Mouse (Mus musculus) lung, adult 2 months (tissue): ENCODE measurements around the gene Olfr820.
"Not testable (repeated sequence)": the region's sequence is repeated elsewhere in the genome, so short reads cannot be mapped to it uniquely, and the experiment has no call there.

ENCODE experiments used
- CTCF ChIP-seq: fragments of 200-500 bp; IDR thresholded peaks from 2 replicates; pipeline ENCODE4 v1.5.1; 2011; ENCODE audit warnings: mild to moderate bottlenecking, low read length, control low read depth; ENCODE audit not compliant: insufficient read depth
- POLR2A ChIP-seq: fragments of 200-500 bp; IDR thresholded peaks from 2 replicates; pipeline ENCODE4 v1.6.1; 2011; ENCODE audit warnings: low read depth, mild to moderate bottlenecking, control low read depth, low read length, borderline replicate concordance; ENCODE audit errors: extremely low read depth

- not testable (repeated sequence) for TF ChIP-seq CTCF, POLR2A
Observed at GRCm38 (mm10) chr10:129967166-129967565, 45.3 kb upstream of the Olfr820 start, which contains the start of gene Olfr819.
